Mouse (Mus musculus): ENCODE results near the gene Lrrc3b. TPM values are rescaled to one million over a fixed set of nuclear protein-coding genes. Genes with fewer than 3 reads are reported as not detected.

Lrrc3b gene
- total RNA-seq (2021) = 1 to 10 TPM; 1.1 to 1.4 TPM
- long read RNA-seq, experiment 1, partial matches to known transcripts = 0 of 2 reads
- long read RNA-seq, experiment 1, other reads (novel, unspliced or antisense) = 0 of 2 reads
- long read RNA-seq, experiment 2 = 0 reads

DNA sequence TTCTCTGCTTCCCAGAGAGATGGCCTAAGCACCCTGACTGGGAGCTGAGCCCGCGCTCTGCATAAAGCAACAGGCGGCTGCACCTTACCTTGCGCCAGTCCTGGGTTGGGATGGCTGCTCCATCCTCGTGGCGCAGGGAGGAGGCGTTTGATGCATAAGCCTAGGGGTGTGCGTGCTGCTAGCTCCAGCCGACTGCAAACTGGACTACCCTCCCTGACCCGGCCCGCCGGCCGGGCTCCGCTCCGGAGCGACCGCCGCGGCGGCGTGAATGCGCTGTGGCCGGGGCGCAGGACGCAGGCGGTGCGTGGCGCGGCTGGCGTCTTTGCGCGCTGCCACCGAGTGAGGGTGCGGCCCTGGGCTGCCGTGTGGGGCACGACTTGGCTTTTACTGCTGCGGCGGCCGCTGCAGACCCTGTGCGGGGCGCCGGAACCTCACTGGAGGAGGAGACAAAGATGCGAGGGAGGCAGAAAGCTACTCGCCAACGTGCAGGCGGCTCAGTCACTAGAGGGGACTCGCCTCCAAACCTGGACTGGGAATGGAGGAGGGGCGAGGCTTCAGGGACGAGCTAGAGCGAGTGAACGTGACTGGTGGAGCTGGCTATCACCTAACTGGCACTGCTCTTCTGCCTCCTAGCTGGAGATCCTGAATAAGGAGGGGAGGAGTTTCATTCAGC is at the start of gene Lrrc3b:
Gene Lrrc3b, minus strand, starts transcription at position 503 of the 673 bp plus-strand sequence.
- no peak for DNase-seq (ENCODE audit: low spot score)

DNA sequence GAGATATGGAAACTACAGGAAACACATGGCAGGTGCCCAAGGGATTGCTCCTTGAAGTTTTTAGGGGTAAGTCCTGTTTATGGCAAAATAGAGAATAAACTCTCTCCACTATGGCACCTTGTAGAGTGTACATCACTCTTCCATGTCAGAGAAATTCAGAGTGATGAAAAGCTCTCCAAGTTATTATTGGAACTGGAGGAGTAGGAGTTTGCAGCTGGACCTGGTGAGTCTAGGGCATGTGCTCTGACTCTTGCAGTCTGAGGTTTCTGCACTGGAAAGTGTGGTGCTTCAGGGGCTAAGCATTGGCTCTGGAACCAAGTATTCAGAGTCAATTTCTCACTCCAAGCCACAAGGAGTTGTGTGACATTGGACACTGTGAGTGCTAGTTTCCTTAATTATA is 38.9 kb upstream of the Lrrc3b start:
- no peak for DNase-seq (ENCODE audit: low spot score)

DNA sequence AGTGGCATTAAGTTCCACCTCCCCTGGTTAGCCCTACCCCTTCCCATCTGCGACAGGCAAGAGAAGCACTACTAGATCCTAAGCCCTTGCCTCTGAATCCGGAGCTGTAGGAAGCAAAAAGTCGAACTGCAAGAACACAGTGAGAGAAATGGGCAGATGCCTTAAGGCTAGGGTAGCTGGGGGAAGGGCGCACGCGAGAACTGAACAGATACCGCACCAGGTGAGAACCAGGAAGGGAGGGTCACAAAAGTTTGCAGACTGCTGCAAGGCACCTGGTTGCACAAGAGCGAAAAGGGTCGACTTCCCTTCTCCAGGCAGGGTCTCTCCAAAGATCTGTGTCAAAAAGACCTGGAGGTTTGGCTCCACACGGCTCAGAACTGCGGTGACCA is 697 bp downstream of the Lrrc3b start:
- DNase-seq (ENCODE audit: low spot score) = no peak

DNA sequence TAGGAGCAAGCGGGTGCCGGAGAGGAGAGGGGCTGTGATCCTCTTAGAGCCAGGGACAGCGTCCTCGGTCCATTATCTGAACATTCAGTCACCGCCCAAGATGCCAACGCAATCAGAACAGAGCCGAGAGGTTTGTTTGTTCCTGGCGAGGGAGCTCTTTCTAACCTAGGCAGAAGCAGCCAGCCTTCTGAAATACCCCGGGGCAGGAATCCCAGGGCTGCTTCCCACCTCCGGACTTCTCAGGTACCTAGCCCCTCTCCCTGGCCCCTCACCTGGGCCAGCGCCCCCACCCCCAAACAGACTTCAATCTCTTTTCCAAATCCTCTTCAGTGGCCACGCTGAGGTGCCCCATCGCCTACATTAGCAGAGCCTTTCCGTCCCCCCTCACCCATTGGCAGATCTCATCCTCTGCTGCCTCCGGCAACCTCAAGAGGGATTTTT is 1.3 kb downstream of the Lrrc3b start:
- DNase-seq (ENCODE audit: low spot score) = no peak

DNA sequence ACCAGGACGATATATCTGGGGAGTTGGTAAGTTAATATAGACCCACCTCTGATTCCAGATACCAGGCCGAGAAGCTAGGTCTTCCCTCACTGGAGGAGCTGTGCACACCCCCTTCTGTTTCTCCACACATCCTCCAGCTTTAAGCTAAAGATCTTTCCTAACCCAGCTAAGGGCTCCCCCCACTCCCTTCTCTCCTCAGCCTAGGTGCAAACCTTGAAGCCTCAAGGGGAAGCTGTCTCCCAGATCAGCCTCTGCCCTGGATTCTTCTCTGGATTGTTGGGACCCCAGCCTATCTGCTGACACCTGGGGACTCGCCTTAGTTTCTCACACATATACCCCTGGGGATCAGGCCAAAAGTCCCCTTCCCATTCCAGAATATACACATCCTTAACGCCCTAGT is 1.7 kb downstream of the Lrrc3b start:
- no peak for DNase-seq (ENCODE audit: low spot score)

DNA sequence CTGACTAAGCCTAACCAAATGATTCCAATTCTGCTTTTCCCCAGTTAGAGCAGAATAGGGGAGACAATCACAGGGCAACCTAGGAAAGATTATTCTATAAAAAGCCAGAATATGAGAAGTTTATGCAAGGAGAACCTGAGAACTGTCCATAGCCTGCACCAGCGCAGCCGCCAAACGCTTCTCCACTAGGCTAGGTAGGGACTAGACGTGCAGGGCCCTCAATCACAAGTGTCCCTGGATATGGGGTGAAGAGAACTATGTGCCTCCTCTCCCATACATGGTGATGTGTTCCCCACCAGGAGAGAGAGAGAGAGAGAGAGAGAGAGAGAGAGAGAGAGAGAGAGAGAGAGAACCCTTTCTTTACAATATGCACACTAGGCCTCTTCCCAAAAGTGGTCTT is 2.2 kb downstream of the Lrrc3b start:
- DNase-seq (ENCODE audit: low spot score) = no peak

DNA sequence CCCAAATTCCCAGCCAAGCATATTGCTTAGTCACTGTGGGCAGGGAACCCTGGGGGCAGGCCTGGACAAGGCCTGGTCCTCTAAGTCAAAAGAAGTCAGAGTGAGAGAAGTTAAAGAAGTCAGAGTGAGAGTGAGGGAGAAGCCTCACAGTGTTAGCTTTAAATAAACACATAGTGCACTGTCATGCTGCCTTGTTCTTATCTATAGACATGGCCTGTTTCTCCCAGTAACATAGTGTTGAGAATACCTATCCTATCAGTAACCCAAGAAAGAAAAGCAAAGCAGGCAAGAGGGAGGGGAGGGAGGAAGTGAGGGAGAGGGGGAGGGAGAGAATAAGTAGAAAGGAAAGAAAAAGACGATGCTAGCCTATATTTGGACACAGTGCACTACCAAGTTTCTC is 6.4 kb downstream of the Lrrc3b start:
- DNase-seq (ENCODE audit: low spot score) = no peak

DNA sequence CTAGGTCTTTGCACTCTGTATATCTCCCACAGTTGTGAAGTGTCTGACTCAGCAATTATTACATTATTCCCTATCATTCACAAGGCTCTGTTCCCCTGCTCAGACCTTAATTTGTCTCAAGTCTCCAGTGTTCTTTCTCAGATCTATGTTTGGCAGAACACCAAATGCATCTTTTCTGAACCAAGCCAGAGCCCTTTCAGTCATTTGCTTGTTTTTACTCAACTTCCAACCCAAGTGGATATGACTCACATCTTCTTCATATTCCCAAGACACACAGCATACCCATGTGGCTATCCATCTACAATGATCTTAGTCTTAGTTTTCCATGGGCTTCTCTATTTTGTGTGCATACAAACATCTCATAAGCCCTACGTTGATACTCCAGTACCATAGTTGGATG is 17.2 kb downstream of the Lrrc3b start:
- no peak for DNase-seq (ENCODE audit: low spot score)

DNA sequence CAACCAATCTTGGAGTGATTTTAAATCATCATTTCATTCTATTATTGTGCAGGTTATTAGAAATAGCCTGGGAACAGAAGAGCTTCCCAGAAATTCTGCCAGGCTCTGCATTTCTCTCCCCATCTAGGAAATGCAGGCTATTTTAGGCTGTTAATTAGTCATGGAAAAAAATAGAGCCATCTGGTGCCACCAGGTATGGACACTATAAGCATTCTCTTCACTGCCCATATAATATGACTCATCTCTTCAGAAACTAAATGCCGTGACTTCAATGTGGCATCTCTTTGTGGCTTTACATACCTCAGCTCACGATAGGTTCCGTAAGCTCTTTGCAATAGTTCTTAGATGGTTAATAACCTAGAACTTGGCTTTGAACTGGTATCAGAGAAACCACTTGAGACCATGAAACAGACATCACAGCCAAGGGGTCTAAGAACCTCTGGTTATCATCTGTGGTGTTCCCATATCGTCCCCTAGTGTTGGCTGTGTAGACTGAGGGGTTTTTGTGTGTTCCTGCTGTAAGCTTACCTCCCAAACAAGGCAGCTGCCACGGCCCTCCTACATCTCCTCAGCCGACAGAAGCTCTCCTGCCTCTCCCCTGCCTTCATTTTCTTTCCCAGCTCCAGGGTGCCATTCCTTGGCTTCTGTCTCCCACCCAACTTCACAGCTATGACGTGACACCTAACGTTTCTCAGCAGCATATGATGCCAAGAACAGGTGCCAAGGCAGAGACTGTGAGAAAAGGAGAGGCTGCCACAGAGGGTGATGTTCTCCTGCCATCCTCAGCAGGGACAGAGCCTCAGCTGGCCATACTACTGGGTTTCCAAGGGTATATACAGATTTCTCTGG is 27.9 kb downstream of the Lrrc3b start:
- DNase-seq (ENCODE audit: low spot score) = no peak

DNA sequence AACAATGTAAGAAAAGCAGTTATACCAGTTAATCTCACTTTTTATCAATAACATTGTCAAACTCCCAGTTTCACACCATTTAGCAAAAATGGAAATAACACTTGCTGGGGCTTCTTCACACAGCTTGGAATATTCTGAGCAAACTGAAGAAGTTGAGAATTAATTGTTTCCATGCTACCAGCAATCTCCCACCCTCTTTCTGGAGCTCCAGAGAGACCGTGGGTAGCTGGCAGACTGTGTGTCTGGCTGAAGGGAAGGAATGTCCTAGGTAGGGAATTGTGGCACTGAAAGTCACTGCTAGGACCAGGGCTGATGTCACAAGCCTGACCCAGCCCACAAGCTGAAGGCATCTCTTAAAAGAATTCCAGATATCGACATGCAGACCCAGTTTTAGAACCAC is 53.3 kb downstream of the Lrrc3b start:
- no peak for DNase-seq (ENCODE audit: low spot score)

DNA sequence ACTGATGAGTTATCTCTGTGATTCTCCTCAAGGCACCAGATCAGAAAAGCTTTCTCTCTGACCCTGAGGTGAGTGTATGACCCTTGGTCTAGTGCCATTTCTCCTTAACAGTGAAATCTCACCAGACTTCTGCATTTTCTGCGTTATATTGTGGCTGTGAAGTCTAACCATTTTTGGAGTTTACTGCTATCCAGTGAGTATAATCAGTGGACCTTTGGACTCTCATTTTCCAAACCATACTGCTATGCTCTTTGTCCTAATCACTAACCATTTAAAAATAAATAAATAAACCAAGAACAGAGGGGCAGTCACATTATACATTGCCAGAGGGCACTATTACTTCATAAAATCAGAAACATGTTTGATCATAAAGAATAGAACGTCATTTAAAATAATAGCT is 53.8 kb downstream of the Lrrc3b start:
- no peak for DNase-seq (ENCODE audit: low spot score)

DNA sequence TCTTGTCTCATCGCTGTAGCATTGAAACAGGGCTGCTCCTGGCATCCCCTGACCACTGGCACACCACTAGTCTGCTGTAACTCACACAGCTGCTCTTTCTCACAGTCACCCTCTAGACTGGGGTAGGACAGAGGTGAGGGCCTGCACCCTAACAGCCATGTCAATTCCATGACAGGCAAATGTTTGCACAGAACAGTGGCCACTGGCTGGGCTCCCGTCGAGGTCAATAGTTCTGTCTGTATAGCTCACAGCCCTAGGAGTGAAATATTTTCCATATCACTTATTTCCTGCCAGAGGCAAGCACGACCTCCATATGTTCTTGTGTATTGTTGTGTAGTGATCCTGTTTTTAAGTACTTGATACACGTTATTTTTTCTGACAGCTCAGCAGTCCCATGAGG is 54.3 kb downstream of the Lrrc3b start:
- DNase-seq (ENCODE audit: low spot score) = no peak

DNA sequence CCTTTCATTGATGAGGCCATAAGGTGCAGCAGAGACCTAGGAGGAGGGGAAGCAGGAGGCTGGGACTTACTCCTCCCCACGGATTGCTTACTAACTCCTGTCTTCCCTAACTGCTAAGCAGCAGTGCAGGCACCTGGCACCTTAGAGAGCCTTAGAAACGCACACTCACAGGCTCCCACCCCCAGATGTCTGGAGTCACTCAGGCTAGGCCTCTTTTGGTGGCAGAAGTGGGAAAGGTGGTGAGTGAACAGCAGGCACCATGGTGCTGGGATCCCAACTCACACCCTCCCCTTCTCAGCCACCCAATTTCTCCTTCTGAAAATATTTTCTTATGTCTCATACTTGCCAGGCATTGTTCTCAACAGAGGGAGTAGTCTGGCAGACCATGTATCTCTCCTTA is 55.7 kb downstream of the Lrrc3b start:
- DNase-seq (ENCODE audit: low spot score) = no peak

DNA sequence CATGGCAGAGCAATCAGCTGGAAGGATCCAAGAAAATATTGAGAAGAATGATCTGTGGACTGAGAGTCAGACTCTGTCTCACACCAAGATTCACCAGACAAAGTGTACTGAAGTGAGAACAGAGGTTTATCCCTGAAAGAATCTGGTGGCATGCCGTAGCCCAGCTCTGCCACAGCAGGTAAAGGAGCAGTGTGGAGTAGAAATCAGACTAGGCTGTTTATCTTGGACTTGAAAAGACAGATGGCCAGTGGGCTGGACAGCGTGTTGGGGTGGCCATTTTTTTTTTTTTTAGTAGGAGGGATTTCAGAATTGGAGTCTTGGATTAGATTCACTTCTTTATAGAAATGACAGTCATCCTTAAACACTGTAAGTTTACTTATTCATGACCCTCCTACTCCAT is 61.4 kb downstream of the Lrrc3b start:
- no peak for DNase-seq (ENCODE audit: low spot score)

DNA sequence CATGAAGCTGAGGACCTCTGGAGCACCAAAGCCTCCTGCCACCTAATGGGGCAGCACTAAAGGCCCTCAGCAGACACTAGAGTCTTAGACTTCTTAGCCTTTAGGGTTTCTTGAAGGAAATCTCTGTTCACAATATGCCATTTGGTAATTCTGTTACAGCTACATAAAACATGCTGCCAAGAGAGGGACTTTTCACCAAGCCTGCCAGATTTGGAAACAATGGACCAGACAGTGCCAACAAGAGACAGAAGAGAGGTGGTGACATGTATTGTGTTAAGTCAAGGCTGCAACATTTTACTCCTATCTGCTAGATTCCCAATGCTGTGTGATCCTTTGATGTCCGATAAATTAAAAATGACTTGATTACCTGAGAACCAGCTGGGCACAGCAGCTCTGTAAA is 62.0 kb downstream of the Lrrc3b start:
- no peak for DNase-seq (ENCODE audit: low spot score)

DNA sequence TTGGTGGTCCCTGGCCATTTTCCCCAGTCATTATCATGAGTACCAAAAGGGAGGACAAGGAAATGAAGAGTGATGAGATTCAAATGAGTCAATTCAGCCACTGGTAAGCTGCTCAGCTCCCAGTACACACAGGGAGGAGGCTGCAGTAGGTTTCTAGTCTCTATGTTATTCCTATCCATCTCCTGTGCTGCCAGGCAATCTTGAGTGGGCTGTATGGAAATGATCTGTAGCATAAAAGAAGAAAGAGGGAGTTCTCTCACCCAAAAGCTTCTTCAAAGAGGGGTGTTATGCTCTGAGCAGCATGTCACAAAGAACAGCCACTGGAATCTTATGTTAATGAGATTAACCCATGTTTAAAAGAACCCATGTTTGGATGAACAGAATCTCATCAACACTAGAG is 64.5 kb downstream of the Lrrc3b start:
- no peak for DNase-seq (ENCODE audit: low spot score)

DNA sequence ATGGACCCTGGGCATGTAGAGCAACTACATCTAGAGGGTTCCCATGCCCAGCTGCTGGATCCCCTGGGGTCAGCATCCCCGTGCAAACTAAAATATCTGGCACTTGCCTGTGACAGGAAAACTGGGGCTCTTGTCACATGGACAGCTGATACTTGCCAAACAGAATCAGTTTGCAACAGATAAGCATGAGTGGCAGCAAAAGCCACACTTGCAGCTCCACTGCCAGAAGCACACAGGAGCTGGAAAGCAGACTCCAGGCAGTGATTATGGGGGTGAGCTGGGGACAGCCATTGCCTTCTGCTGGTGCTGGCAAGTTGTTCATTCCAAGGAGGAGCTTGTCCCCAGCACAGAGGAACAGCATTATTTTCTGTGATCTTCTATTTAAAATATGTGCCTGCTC is 65.8 kb downstream of the Lrrc3b start:
- DNase-seq (ENCODE audit: low spot score) = no peak

DNA sequence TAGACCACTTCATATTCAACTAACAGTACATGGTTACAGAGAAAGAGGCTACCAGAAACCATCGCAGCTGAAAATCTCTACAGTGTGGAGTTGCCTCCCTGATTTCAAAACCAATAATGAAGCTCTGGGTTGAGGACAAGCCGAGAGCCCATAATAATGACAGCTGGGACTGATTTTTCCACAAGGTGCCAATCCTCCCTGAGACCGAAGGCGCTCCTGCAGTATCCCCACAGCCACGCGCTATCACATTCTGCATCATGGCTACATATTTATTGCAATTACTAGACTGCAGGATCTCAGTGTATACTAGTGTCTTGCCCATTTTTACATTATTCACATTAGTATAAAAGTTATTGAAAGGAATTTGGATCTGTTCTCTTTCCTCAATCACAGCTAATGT is 73.7 kb downstream of the Lrrc3b start:
- no peak for DNase-seq (ENCODE audit: low spot score)

DNA sequence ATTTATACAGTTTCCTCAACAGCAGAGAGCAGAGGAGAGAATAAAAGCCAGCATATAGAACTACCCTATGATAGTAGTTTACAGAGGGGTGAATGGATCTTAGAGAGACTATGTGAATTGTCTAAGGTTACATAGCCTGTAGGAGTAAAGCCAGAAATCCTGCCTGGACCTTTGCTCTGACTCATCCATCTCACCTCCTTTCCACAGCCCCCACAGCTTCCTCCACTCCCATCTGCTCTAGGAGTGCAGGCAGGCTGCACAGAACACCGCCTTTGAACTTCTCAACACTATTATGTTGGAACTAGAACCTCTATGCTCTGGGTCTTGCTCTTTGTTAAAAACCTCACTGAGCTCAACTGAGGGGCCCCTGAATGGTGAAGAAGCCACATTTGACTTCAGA is 78.9 kb downstream of the Lrrc3b start:
- no peak for DNase-seq (ENCODE audit: low spot score)

DNA sequence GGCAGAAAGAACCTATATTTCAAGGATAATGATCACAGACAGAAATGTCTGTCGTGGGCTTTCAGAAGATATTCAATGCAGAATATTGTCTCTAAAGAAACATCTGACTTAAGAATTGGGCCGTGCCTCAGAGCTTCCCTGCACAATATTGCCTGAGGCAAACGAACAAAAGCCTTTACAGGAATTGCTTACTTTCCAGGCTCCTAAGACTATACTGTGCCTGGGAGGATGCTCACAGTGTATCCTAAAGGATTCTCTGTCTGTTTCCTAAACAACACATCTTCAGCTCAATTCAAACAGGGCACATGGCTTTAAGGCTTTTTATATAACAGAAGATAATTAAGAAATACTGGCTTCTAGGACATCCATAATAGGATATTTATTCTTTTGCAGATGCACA is 79.7 kb downstream of the Lrrc3b start:
- no peak for DNase-seq (ENCODE audit: low spot score)

DNA sequence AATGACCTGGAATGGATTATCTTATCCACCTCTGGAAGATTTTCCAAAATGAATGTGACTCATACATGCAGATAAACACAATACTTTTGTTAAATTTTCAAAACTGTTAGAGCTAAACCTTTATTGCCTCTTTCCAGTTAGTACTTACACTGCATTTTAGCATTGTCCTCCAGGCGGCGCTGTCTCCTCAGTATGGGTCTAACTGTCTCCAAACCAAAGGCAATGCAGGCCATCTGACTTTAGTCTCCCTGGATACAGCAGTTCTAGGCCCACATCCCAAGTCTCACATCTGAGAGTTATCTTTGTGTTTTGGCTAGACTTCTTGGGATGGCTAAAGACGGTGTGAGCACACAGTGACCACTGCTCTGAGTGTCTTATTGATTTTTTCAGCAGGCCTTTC is 83.3 kb downstream of the Lrrc3b start:
- DNase-seq (ENCODE audit: low spot score) = peak; percentile 67

DNA sequence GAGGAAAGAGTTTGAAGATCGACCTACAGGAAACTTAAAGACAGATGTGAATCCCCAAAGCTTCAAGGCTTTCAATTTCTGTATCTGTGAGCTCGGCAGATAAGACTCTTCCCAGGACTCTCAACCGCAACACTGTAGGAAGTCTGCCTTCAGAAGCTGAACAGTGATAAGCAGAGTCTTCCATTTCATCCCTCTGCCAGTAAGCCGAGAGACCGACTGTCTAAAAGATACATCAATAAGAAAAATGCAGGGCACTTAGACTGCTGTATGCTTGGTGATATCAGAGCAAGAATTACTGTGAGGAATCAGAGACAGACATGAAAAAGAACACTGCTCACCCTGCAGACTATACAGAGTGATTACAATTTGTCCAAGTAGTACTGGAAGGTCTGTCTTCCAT is 84.5 kb downstream of the Lrrc3b start:
- DNase-seq (ENCODE audit: low spot score) = no peak

DNA sequence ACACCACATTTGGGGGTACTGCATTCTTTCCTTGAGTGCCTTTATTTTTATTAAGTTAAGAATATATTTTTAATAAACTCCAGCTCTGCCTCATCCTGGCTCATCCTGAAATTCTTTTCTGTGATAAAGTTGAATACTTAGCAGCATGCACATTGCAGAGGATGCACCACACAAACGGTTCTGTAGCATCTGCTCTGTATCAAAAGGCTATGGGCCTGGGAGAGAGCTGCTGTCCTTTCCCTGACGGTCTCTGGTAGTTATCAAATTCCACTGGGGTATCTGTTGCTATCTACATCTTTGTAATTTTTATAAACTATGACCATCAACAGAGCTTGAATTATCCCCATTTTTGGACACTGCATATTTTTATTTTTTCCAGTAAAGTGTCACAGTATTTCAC is 105.7 kb downstream of the Lrrc3b start:
- DNase-seq (ENCODE audit: low spot score) = no peak
